Mouse (Mus musculus): Measurements from ENCODE around the gene Zfyve26.
"Not testable (repeated sequence)": the region's sequence is repeated elsewhere in the genome, so short reads cannot be mapped to it uniquely, and the experiment has no call there.

The Zfyve26 gene

GRCm38 (mm10) chr12:79296126-79296816, at the start of gene Zfyve26:
Gene Zfyve26 (minus strand): TSS chr12:79296304.
- peak; percentile 98 for DNase-seq (ENCODE audit: low read depth, low spot score)

GRCm38 (mm10) chr12:79341291-79341845, 45.3 kb upstream of the Zfyve26 start:
- DNase-seq (ENCODE audit: low read depth, low spot score), result no peak

- DNase-seq (ENCODE audit: low read depth, low spot score), result no peak
Observed at GRCm38 (mm10) chr12:79340513-79340912, 44.4 kb upstream of the Zfyve26 start.

- DNase-seq (ENCODE audit: low read depth, low spot score), result no peak
Observed at GRCm38 (mm10) chr12:79338791-79339190, 42.7 kb upstream of the Zfyve26 start.

GRCm38 (mm10) chr12:79331722-79332121, 35.6 kb upstream of the Zfyve26 start:
- DNase-seq (ENCODE audit: low read depth, low spot score), result no peak

GRCm38 (mm10) chr12:79330571-79330970, 34.5 kb upstream of the Zfyve26 start:
- DNase-seq (ENCODE audit: low read depth, low spot score), result no peak

GRCm38 (mm10) chr12:79327868-79328267, 31.8 kb upstream of the Zfyve26 start:
- no peak for DNase-seq (ENCODE audit: low read depth, low spot score)

GRCm38 (mm10) chr12:79326745-79327144, 30.6 kb upstream of the Zfyve26 start:
- no peak for DNase-seq (ENCODE audit: low read depth, low spot score)

- DNase-seq (ENCODE audit: low read depth, low spot score), result no peak
Observed at GRCm38 (mm10) chr12:79326236-79326635, 30.1 kb upstream of the Zfyve26 start.

GRCm38 (mm10) chr12:79322539-79322938, 26.4 kb upstream of the Zfyve26 start:
- not testable (repeated sequence) for DNase-seq (ENCODE audit: low read depth, low spot score)

GRCm38 (mm10) chr12:79320895-79321294, 24.8 kb upstream of the Zfyve26 start:
- peak; percentile 10 for DNase-seq (ENCODE audit: low read depth, low spot score)

- DNase-seq (ENCODE audit: low read depth, low spot score), result no peak
Observed at GRCm38 (mm10) chr12:79317339-79317738, 21.2 kb upstream of the Zfyve26 start.

- DNase-seq (ENCODE audit: low read depth, low spot score), result no peak
Observed at GRCm38 (mm10) chr12:79313721-79314120, 17.6 kb upstream of the Zfyve26 start.

GRCm38 (mm10) chr12:79306013-79306412, 9.9 kb upstream of the Zfyve26 start:
- DNase-seq (ENCODE audit: low read depth, low spot score), result no peak

GRCm38 (mm10) chr12:79305131-79305530, 9.0 kb upstream of the Zfyve26 start:
- no peak for DNase-seq (ENCODE audit: low read depth, low spot score)

GRCm38 (mm10) chr12:79301802-79302201, 5.7 kb upstream of the Zfyve26 start:
- peak; percentile 80 for DNase-seq (ENCODE audit: low read depth, low spot score)

- DNase-seq (ENCODE audit: low read depth, low spot score), result no peak
Observed at GRCm38 (mm10) chr12:79297884-79298636, 2.0 kb upstream of the Zfyve26 start.

- DNase-seq (ENCODE audit: low read depth, low spot score), result peak; percentile 87
Observed at GRCm38 (mm10) chr12:79297121-79297576, 1.0 kb upstream of the Zfyve26 start, which contains the start of gene Rad51b. Gene Rad51b (plus strand): TSS chr12:79297282.

GRCm38 (mm10) chr12:79292874-79293273, 3.2 kb downstream of the Zfyve26 start:
- DNase-seq (ENCODE audit: low read depth, low spot score), result no peak

GRCm38 (mm10) chr12:79282595-79282994, 13.5 kb downstream of the Zfyve26 start:
- DNase-seq (ENCODE audit: low read depth, low spot score), result no peak

- peak; percentile 27 for DNase-seq (ENCODE audit: low read depth, low spot score)
Observed at GRCm38 (mm10) chr12:79279513-79280115, 16.5 kb downstream of the Zfyve26 start.

- DNase-seq (ENCODE audit: low read depth, low spot score), result no peak
Observed at GRCm38 (mm10) chr12:79272604-79273003, 23.5 kb downstream of the Zfyve26 start.
